Mouse (Mus musculus) stomach, postnatal 0 days (tissue): ENCODE measurements around the gene Mroh2a. TPM values are rescaled to one million over a fixed set of nuclear protein-coding genes. Genes with fewer than 3 reads are reported as not detected.
A peak's percentile ranks its signal among the peaks of the same experiment; 100 is the strongest.

Experiments used
- ATAC-seq: fragments of 200-750 bp; cut with Nextera tagmentation; 2 replicates; pipeline ENCODE4 v1.8.0; 2017; ENCODE audit not compliant: low FRiP score, low TSS enrichment
- DNase-seq: peaks from one replicate; pipeline ENCODE4 v3.0.0-alpha.2; 2016; ENCODE audit warnings: low spot score
- H3K27ac ChIP-seq: fragments of 300-500 bp; sonication (generic); replicated peaks from 2 replicates; pipeline ENCODE4 v1.5.1; 2014; ENCODE audit warnings: mild to moderate bottlenecking, control low read depth
- H3K27me3 ChIP-seq: fragments of 300-500 bp; sonication (generic); 2 replicates; pipeline ENCODE4 v1.6.1; 2014; ENCODE audit warnings: low read length; ENCODE audit not compliant: control insufficient read depth, insufficient read depth
- H3K36me3 ChIP-seq: fragments of 300-500 bp; sonication (generic); 2 replicates; pipeline ENCODE4 v1.6.1; 2014; ENCODE audit warnings: low read length, mixed read lengths; ENCODE audit not compliant: control insufficient read depth, insufficient read depth
- H3K4me1 ChIP-seq: fragments of 300-500 bp; sonication (generic); replicated peaks from 2 replicates; pipeline ENCODE4 v1.6.1; 2014; ENCODE audit warnings: antibody characterized with exemption; ENCODE audit not compliant: control insufficient read depth, insufficient read depth
- H3K4me2 ChIP-seq: fragments of 300-500 bp; sonication (generic); replicated peaks from 2 replicates; pipeline ENCODE4 v1.6.1; 2014; ENCODE audit warnings: low read depth, mild to moderate bottlenecking, control low read depth, moderate library complexity
- H3K4me3 ChIP-seq: fragments of 300-500 bp; sonication (generic); 2 replicates; pipeline ENCODE4 v1.5.1; 2014; ENCODE audit warnings: low read depth, low read length, control low read depth
- H3K9ac ChIP-seq: fragments of 300-500 bp; sonication (generic); 2 replicates; pipeline ENCODE4 v1.6.1; 2014; ENCODE audit warnings: mild to moderate bottlenecking, low read length, control low read depth, mixed read lengths
- H3K9me3 ChIP-seq: fragments of 300-500 bp; sonication (generic); 2 replicates; pipeline ENCODE4 v1.6.1; 2016; ENCODE audit warnings: low read length; ENCODE audit not compliant: control insufficient read depth
- CTCF ChIP-seq: IDR thresholded peaks from 2 replicates; pipeline ENCODE4 v1.5.1; 2016; ENCODE audit warnings: antibody characterized with exemption, low read depth, mild to moderate bottlenecking, moderate library complexity
- EP300 ChIP-seq: optimal IDR thresholded peaks from 2 replicates; pipeline ENCODE3; 2016; ENCODE audit warnings: antibody characterized with exemption
- WGBS: fragments of 180-500 bp; shearing (Covaris S2); extraction: QIAGEN DNeasy Blood & Tissue Kit; methylation state at CpG from one replicate; pipeline ENCODE4 v1.1.7; 2014; 5-methylcytosine and 5-hydroxymethylcytosine counted together
- polyA plus RNA-seq: library from polyadenylated mRNA; unstranded; fragments of >200 nt; fragmentation: Nextera tagmentation; extraction: Ambion mirVana; gene quantifications from 2 replicates; pipeline ENCODE4 v1.2.1, GENCODE M21; 2015

Gene Mroh2a
- 0.54 and 0.84 TPM in 2 replicates for polyA plus RNA-seq

GRCm38 (mm10) chr1:88226670-88227379 lies at the start of gene Mroh2a:
TSS of gene Mroh2a (plus strand) at chr1:88226986.
- Histone ChIP-seq H3K27ac (no peak within 1 kb of the TSS), H3K9me3 (peaks cover 24% of the 10 kb centered on the region), H3K9ac (no peak within 1 kb of the TSS), H3K27me3 (no peaks in the 10 kb centered on the region), H3K4me1 (no peaks in the 10 kb centered on the region), H3K4me2 (no peak within 1 kb of the TSS), H3K4me3 (no peak within 1 kb of the TSS), H3K36me3 (no peaks in the 10 kb centered on the region)
- no peak for ATAC-seq
- 52% methylated on average over 5 of the region's 5 CpGs for WGBS
- no peak for TF ChIP-seq CTCF
- no peak for TF ChIP-seq EP300
- DNase-seq: peak; percentile 20

GRCm38 (mm10) chr1:88179657-88180056 lies 47.1 kb upstream of the Mroh2a start:
- ATAC-seq (no peak), DNase-seq (no peak)
- no peaks in the 10 kb centered on the region for H3K9me3 ChIP-seq
- H3K27me3 ChIP-seq: no peaks in the 10 kb centered on the region
- no peak overlapping the region for H3K9ac ChIP-seq
- no peaks in the 10 kb centered on the region for H3K4me1 ChIP-seq
- no peak for TF ChIP-seq EP300
- no peak for TF ChIP-seq CTCF
- 86% methylated on average over 1 of the region's 1 CpGs for WGBS
- H3K4me2 ChIP-seq: no peak overlapping the region
- H3K4me3 ChIP-seq: no peak overlapping the region
- no peaks in the 10 kb centered on the region for H3K36me3 ChIP-seq
- H3K27ac ChIP-seq: no peak overlapping the region

GRCm38 (mm10) chr1:88186325-88186935 lies 40.4 kb upstream of the Mroh2a start:
- Histone ChIP-seq H3K27ac (no peak overlapping the region), H3K4me1 (no peaks in the 10 kb centered on the region), H3K4me2 (no peak overlapping the region), H3K4me3 (no peak overlapping the region), H3K27me3 (no peaks in the 10 kb centered on the region), H3K36me3 (no peaks in the 10 kb centered on the region), H3K9ac (no peak overlapping the region), H3K9me3 (no peaks in the 10 kb centered on the region)
- DNase-seq (no peak), ATAC-seq (no peak)
- 84% methylated on average over 5 of the region's 5 CpGs for WGBS
- TF ChIP-seq EP300 (no peak), CTCF (no peak)

- Histone ChIP-seq H3K4me3 (no peak overlapping the region), H3K9me3 (no peaks in the 10 kb centered on the region), H3K27me3 (no peaks in the 10 kb centered on the region), H3K27ac (no peak overlapping the region), H3K9ac (no peak overlapping the region), H3K4me2 (no peak overlapping the region), H3K36me3 (no peaks in the 10 kb centered on the region), H3K4me1 (no peaks in the 10 kb centered on the region)
- 76% methylated on average over 3 of the region's 3 CpGs for WGBS
- TF ChIP-seq EP300: no peak
- no peak for DNase-seq
- no peak for ATAC-seq
These were observed 34.6 kb upstream of the Mroh2a start for GRCm38 (mm10) chr1:88192136-88192535.

- ATAC-seq (no peak), DNase-seq (no peak)
- H3K27ac ChIP-seq: no peak overlapping the region
- H3K36me3 ChIP-seq: no peaks in the 10 kb centered on the region
- no peaks in the 10 kb centered on the region for H3K4me1 ChIP-seq
- H3K27me3 ChIP-seq: no peaks in the 10 kb centered on the region
- H3K9me3 ChIP-seq: no peaks in the 10 kb centered on the region
- WGBS: 91% methylated on average over 1 of the region's 1 CpGs
- no peak overlapping the region for H3K4me2 ChIP-seq
- no peak overlapping the region for H3K4me3 ChIP-seq
- no peak for TF ChIP-seq CTCF
- TF ChIP-seq EP300: no peak
- H3K9ac ChIP-seq: no peak overlapping the region
These were observed 31.1 kb upstream of the Mroh2a start for GRCm38 (mm10) chr1:88195687-88196086.

- DNase-seq (no peak), ATAC-seq (no peak)
- H3K4me3 ChIP-seq: no peak overlapping the region
- H3K27ac ChIP-seq: no peak overlapping the region
- no peaks in the 10 kb centered on the region for H3K4me1 ChIP-seq
- no peaks in the 10 kb centered on the region for H3K9me3 ChIP-seq
- H3K36me3 ChIP-seq: no peaks in the 10 kb centered on the region
- no peaks in the 10 kb centered on the region for H3K27me3 ChIP-seq
- 66% methylated on average over 3 of the region's 3 CpGs for WGBS
- no peak overlapping the region for H3K9ac ChIP-seq
- H3K4me2 ChIP-seq: no peak overlapping the region
- TF ChIP-seq EP300 (no peak), CTCF (no peak)
These were observed 29.3 kb upstream of the Mroh2a start for GRCm38 (mm10) chr1:88197443-88197842.
